Mouse (Mus musculus): Measurements from ENCODE around the gene Zbtb44. TPM values are rescaled to one million over a fixed set of nuclear protein-coding genes. Genes with fewer than 3 reads are reported as not detected.
A peak's percentile ranks its signal among the peaks of the same experiment; 100 is the strongest.

Zbtb44 gene
- polyA plus RNA-seq, 1 experiment from 2014 or later: 5.3 TPM

- Histone ChIP-seq H3K27ac (replicated peaks; ENCODE audit: low read depth, low read length) (no peak overlapping the region), H3K9me3 (ENCODE audit: control insufficient read depth, low read length) (no peaks in the 10 kb centered on the region), H3K36me3 (ENCODE audit: control insufficient read depth, insufficient read depth, low read length) (no peaks in the 10 kb centered on the region), H3K9ac (replicated peaks; ENCODE audit: low read length) (no peak overlapping the region), H3K4me1 (ENCODE audit: control insufficient read depth, insufficient read depth, low read length) (peaks cover 5% of the 10 kb centered on the region), H3K4me3 (replicated peaks; ENCODE audit: low read depth, low read length) (no peak overlapping the region), H3K4me2 (ENCODE audit: low read length) (no peak overlapping the region), H3K27me3 (ENCODE audit: control insufficient read depth, insufficient read depth, low read length) (no peaks in the 10 kb centered on the region)
- DNase-seq: no peak
- no peak for ATAC-seq (ENCODE audit: low FRiP score, low TSS enrichment)
- 86% methylated on average over 6 of the region's 6 CpGs for WGBS
Measured at GRCm38 (mm10) chr9:31080726-31081125, 50.3 kb downstream of the Zbtb44 start.

- Histone ChIP-seq H3K4me2 (ENCODE audit: low read length) (peak overlapping the region; percentile 46), H3K4me3 (replicated peaks; ENCODE audit: low read depth, low read length) (peak overlapping the region; percentile 7), H3K27ac (replicated peaks; ENCODE audit: low read depth, low read length) (0 out of 2 replicates have a peak overlapping the region, but pooled peaks have one; percentile 26), H3K27me3 (ENCODE audit: control insufficient read depth, insufficient read depth, low read length) (no peaks in the 10 kb centered on the region), H3K4me1 (ENCODE audit: control insufficient read depth, insufficient read depth, low read length) (peaks cover 5% of the 10 kb centered on the region), H3K9ac (replicated peaks; ENCODE audit: low read length) (peak overlapping the region; percentile 38; the same call in 1 of the 2 replicates), H3K9me3 (ENCODE audit: control insufficient read depth, low read length) (no peaks in the 10 kb centered on the region), H3K36me3 (ENCODE audit: control insufficient read depth, insufficient read depth, low read length) (no peaks in the 10 kb centered on the region)
- 7% methylated on average over 15 of the region's 15 CpGs for WGBS
- ATAC-seq (ENCODE audit: low FRiP score, low TSS enrichment): peak; percentile 43; the same call in 1 of the 2 replicates
- DNase-seq: peak; percentile 91
Measured at GRCm38 (mm10) chr9:31082054-31082666, 51.7 kb downstream of the Zbtb44 start.

- Histone ChIP-seq H3K4me2 (ENCODE audit: low read length) (no peak overlapping the region), H3K4me3 (replicated peaks; ENCODE audit: low read depth, low read length) (no peak overlapping the region), H3K9me3 (ENCODE audit: control insufficient read depth, low read length) (no peaks in the 10 kb centered on the region), H3K36me3 (ENCODE audit: control insufficient read depth, insufficient read depth, low read length) (no peaks in the 10 kb centered on the region), H3K9ac (replicated peaks; ENCODE audit: low read length) (no peak overlapping the region), H3K27me3 (ENCODE audit: control insufficient read depth, insufficient read depth, low read length) (no peaks in the 10 kb centered on the region), H3K4me1 (ENCODE audit: control insufficient read depth, insufficient read depth, low read length) (peaks cover 5% of the 10 kb centered on the region), H3K27ac (replicated peaks; ENCODE audit: low read depth, low read length) (no peak overlapping the region)
- WGBS: 76% methylated on average over 6 of the region's 6 CpGs
- no peak for ATAC-seq (ENCODE audit: low FRiP score, low TSS enrichment)
- DNase-seq: no peak
Measured at GRCm38 (mm10) chr9:31082771-31083170, 52.3 kb downstream of the Zbtb44 start.

- 81% methylated on average over 5 of the region's 5 CpGs for WGBS
- H3K9ac ChIP-seq (replicated peaks; ENCODE audit: low read length): no peak overlapping the region
- no peaks in the 10 kb centered on the region for H3K36me3 ChIP-seq (ENCODE audit: control insufficient read depth, insufficient read depth, low read length)
- no peaks in the 10 kb centered on the region for H3K9me3 ChIP-seq (ENCODE audit: control insufficient read depth, low read length)
- no peak overlapping the region for H3K27ac ChIP-seq (replicated peaks; ENCODE audit: low read depth, low read length)
- no peak for DNase-seq
- no peaks in the 10 kb centered on the region for H3K27me3 ChIP-seq (ENCODE audit: control insufficient read depth, insufficient read depth, low read length)
- H3K4me3 ChIP-seq (replicated peaks; ENCODE audit: low read depth, low read length): no peak overlapping the region
- H3K4me2 ChIP-seq (ENCODE audit: low read length): no peak overlapping the region
- H3K4me1 ChIP-seq (ENCODE audit: control insufficient read depth, insufficient read depth, low read length): peaks cover 5% of the 10 kb centered on the region
- no peak for ATAC-seq (ENCODE audit: low FRiP score, low TSS enrichment)
Measured at GRCm38 (mm10) chr9:31085556-31085955, 55.1 kb downstream of the Zbtb44 start.

- H3K27ac ChIP-seq (replicated peaks; ENCODE audit: low read depth, low read length): no peak overlapping the region
- 16% methylated on average over 10 of the region's 10 CpGs for WGBS
- no peak overlapping the region for H3K9ac ChIP-seq (replicated peaks; ENCODE audit: low read length)
- no peak for ATAC-seq (ENCODE audit: low FRiP score, low TSS enrichment)
- H3K27me3 ChIP-seq (ENCODE audit: control insufficient read depth, insufficient read depth, low read length): no peaks in the 10 kb centered on the region
- H3K4me3 ChIP-seq (replicated peaks; ENCODE audit: low read depth, low read length): no peak overlapping the region
- peaks cover 5% of the 10 kb centered on the region for H3K4me1 ChIP-seq (ENCODE audit: control insufficient read depth, insufficient read depth, low read length)
- DNase-seq: peak; percentile 91
- H3K9me3 ChIP-seq (ENCODE audit: control insufficient read depth, low read length): no peaks in the 10 kb centered on the region
- H3K36me3 ChIP-seq (ENCODE audit: control insufficient read depth, insufficient read depth, low read length): no peaks in the 10 kb centered on the region
- H3K4me2 ChIP-seq (ENCODE audit: low read length): no peak overlapping the region
Measured at GRCm38 (mm10) chr9:31086085-31086753, 55.8 kb downstream of the Zbtb44 start.

- Histone ChIP-seq H3K9ac (replicated peaks; ENCODE audit: low read length) (no peak overlapping the region), H3K4me2 (ENCODE audit: low read length) (no peak overlapping the region), H3K27ac (replicated peaks; ENCODE audit: low read depth, low read length) (no peak overlapping the region), H3K4me3 (replicated peaks; ENCODE audit: low read depth, low read length) (no peak overlapping the region), H3K9me3 (ENCODE audit: control insufficient read depth, low read length) (no peaks in the 10 kb centered on the region), H3K4me1 (ENCODE audit: control insufficient read depth, insufficient read depth, low read length) (peaks cover 5% of the 10 kb centered on the region), H3K36me3 (ENCODE audit: control insufficient read depth, insufficient read depth, low read length) (no peaks in the 10 kb centered on the region), H3K27me3 (ENCODE audit: control insufficient read depth, insufficient read depth, low read length) (no peaks in the 10 kb centered on the region)
- ATAC-seq (ENCODE audit: low FRiP score, low TSS enrichment) (no peak), DNase-seq (no peak)
- 77% methylated on average over 7 of the region's 7 CpGs for WGBS
Measured at GRCm38 (mm10) chr9:31086754-31087145, 56.3 kb downstream of the Zbtb44 start.

- Histone ChIP-seq H3K27me3 (ENCODE audit: control insufficient read depth, insufficient read depth, low read length) (no peaks in the 10 kb centered on the region), H3K4me3 (replicated peaks; ENCODE audit: low read depth, low read length) (no peak overlapping the region), H3K9ac (replicated peaks; ENCODE audit: low read length) (no peak overlapping the region), H3K27ac (replicated peaks; ENCODE audit: low read depth, low read length) (no peak overlapping the region), H3K9me3 (ENCODE audit: control insufficient read depth, low read length) (no peaks in the 10 kb centered on the region), H3K4me2 (ENCODE audit: low read length) (no peak overlapping the region), H3K4me1 (ENCODE audit: control insufficient read depth, insufficient read depth, low read length) (no peaks in the 10 kb centered on the region), H3K36me3 (ENCODE audit: control insufficient read depth, insufficient read depth, low read length) (no peaks in the 10 kb centered on the region)
- DNase-seq (no peak), ATAC-seq (ENCODE audit: low FRiP score, low TSS enrichment) (no peak)
- 54% methylated on average over 4 of the region's 4 CpGs for WGBS
Measured at GRCm38 (mm10) chr9:31087466-31087865, 57.0 kb downstream of the Zbtb44 start.

GRCm38 (mm10) chr9:31088116-31088515 lies 57.7 kb downstream of the Zbtb44 start:
- H3K27me3 ChIP-seq (ENCODE audit: control insufficient read depth, insufficient read depth, low read length): no peaks in the 10 kb centered on the region
- H3K4me2 ChIP-seq (ENCODE audit: low read length): no peak overlapping the region
- DNase-seq (no peak), ATAC-seq (ENCODE audit: low FRiP score, low TSS enrichment) (no peak)
- no peaks in the 10 kb centered on the region for H3K9me3 ChIP-seq (ENCODE audit: control insufficient read depth, low read length)
- H3K4me1 ChIP-seq (ENCODE audit: control insufficient read depth, insufficient read depth, low read length): no peaks in the 10 kb centered on the region
- no peak overlapping the region for H3K4me3 ChIP-seq (replicated peaks; ENCODE audit: low read depth, low read length)
- H3K36me3 ChIP-seq (ENCODE audit: control insufficient read depth, insufficient read depth, low read length): no peaks in the 10 kb centered on the region
- no peak overlapping the region for H3K27ac ChIP-seq (replicated peaks; ENCODE audit: low read depth, low read length)
- 71% methylated on average over 3 of the region's 3 CpGs for WGBS
- no peak overlapping the region for H3K9ac ChIP-seq (replicated peaks; ENCODE audit: low read length)

- H3K27me3 ChIP-seq (ENCODE audit: control insufficient read depth, insufficient read depth, low read length): no peaks in the 10 kb centered on the region
- no peaks in the 10 kb centered on the region for H3K4me1 ChIP-seq (ENCODE audit: control insufficient read depth, insufficient read depth, low read length)
- H3K36me3 ChIP-seq (ENCODE audit: control insufficient read depth, insufficient read depth, low read length): no peaks in the 10 kb centered on the region
- no peak overlapping the region for H3K27ac ChIP-seq (replicated peaks; ENCODE audit: low read depth, low read length)
- H3K4me2 ChIP-seq (ENCODE audit: low read length): no peak overlapping the region
- H3K9ac ChIP-seq (replicated peaks; ENCODE audit: low read length): no peak overlapping the region
- ATAC-seq (ENCODE audit: low FRiP score, low TSS enrichment) (no peak), DNase-seq (no peak)
- WGBS: 83% methylated on average over 4 of the region's 4 CpGs
- H3K9me3 ChIP-seq (ENCODE audit: control insufficient read depth, low read length): no peaks in the 10 kb centered on the region
- H3K4me3 ChIP-seq (replicated peaks; ENCODE audit: low read depth, low read length): no peak overlapping the region
Measured at GRCm38 (mm10) chr9:31088883-31089282, 58.4 kb downstream of the Zbtb44 start.

Data from midbrain, embryonic 14.5 days (tissue).